Mouse (Mus musculus) stomach, postnatal 0 days (tissue): ENCODE measurements at regions not wholly inside any gene's neighbourhood (a gene's known extent, or its start where the extent isn't known, plus 50 kb on each side); places are given as distances from the start of the nearest gene placed in this dataset.

Experiments
- ATAC-seq: fragments of 200-750 bp; cut with Nextera tagmentation; 2 replicates; pipeline ENCODE4 v1.8.0; 2017; ENCODE audit not compliant: low FRiP score, low TSS enrichment
- DNase-seq: peaks from one replicate; pipeline ENCODE4 v3.0.0-alpha.2; 2016; ENCODE audit warnings: low spot score
- H3K27ac ChIP-seq: fragments of 300-500 bp; sonication (generic); replicated peaks from 2 replicates; pipeline ENCODE4 v1.5.1; 2014; ENCODE audit warnings: mild to moderate bottlenecking, control low read depth
- H3K27me3 ChIP-seq: fragments of 300-500 bp; sonication (generic); 2 replicates; pipeline ENCODE4 v1.6.1; 2014; ENCODE audit warnings: low read length; ENCODE audit not compliant: control insufficient read depth, insufficient read depth
- H3K36me3 ChIP-seq: fragments of 300-500 bp; sonication (generic); 2 replicates; pipeline ENCODE4 v1.6.1; 2014; ENCODE audit warnings: low read length, mixed read lengths; ENCODE audit not compliant: control insufficient read depth, insufficient read depth
- H3K4me1 ChIP-seq: fragments of 300-500 bp; sonication (generic); replicated peaks from 2 replicates; pipeline ENCODE4 v1.6.1; 2014; ENCODE audit warnings: antibody characterized with exemption; ENCODE audit not compliant: control insufficient read depth, insufficient read depth
- H3K4me2 ChIP-seq: fragments of 300-500 bp; sonication (generic); replicated peaks from 2 replicates; pipeline ENCODE4 v1.6.1; 2014; ENCODE audit warnings: low read depth, mild to moderate bottlenecking, control low read depth, moderate library complexity
- H3K4me3 ChIP-seq: fragments of 300-500 bp; sonication (generic); 2 replicates; pipeline ENCODE4 v1.5.1; 2014; ENCODE audit warnings: low read depth, low read length, control low read depth
- H3K9ac ChIP-seq: fragments of 300-500 bp; sonication (generic); 2 replicates; pipeline ENCODE4 v1.6.1; 2014; ENCODE audit warnings: mild to moderate bottlenecking, low read length, control low read depth, mixed read lengths
- H3K9me3 ChIP-seq: fragments of 300-500 bp; sonication (generic); 2 replicates; pipeline ENCODE4 v1.6.1; 2016; ENCODE audit warnings: low read length; ENCODE audit not compliant: control insufficient read depth
- CTCF ChIP-seq: IDR thresholded peaks from 2 replicates; pipeline ENCODE4 v1.5.1; 2016; ENCODE audit warnings: antibody characterized with exemption, low read depth, mild to moderate bottlenecking, moderate library complexity
- EP300 ChIP-seq: optimal IDR thresholded peaks from 2 replicates; pipeline ENCODE3; 2016; ENCODE audit warnings: antibody characterized with exemption
- WGBS: fragments of 180-500 bp; shearing (Covaris S2); extraction: QIAGEN DNeasy Blood & Tissue Kit; methylation state at CpG from one replicate; pipeline ENCODE4 v1.1.7; 2014; 5-methylcytosine and 5-hydroxymethylcytosine counted together

- Histone ChIP-seq H3K4me1 (no peaks in the 10 kb centered on the region), H3K4me2 (no peak overlapping the region), H3K27ac (no peak overlapping the region), H3K9ac (no peak overlapping the region), H3K27me3 (no peaks in the 10 kb centered on the region), H3K4me3 (no peak overlapping the region), H3K36me3 (no peaks in the 10 kb centered on the region), H3K9me3 (no peaks in the 10 kb centered on the region)
- ATAC-seq (no peak), DNase-seq (no peak)
- 53% methylated on average over 6 of the region's 6 CpGs for WGBS
- TF ChIP-seq CTCF (no peak), EP300 (no peak)
Measured at GRCm38 (mm10) chr1:18956975-18957374, 145.8 kb upstream of the Tfap2d start.

- H3K4me3 ChIP-seq: no peak overlapping the region
- H3K9me3 ChIP-seq: no peaks in the 10 kb centered on the region
- no peak for DNase-seq
- no peaks in the 10 kb centered on the region for H3K27me3 ChIP-seq
- H3K36me3 ChIP-seq: no peaks in the 10 kb centered on the region
- no peak overlapping the region for H3K27ac ChIP-seq
- no peaks in the 10 kb centered on the region for H3K4me1 ChIP-seq
- ATAC-seq: no peak
- no peak overlapping the region for H3K9ac ChIP-seq
- no peak overlapping the region for H3K4me2 ChIP-seq
- WGBS: 42% methylated on average over 9 of the region's 9 CpGs
- TF ChIP-seq EP300 (no peak), CTCF (no peak)
Measured at GRCm38 (mm10) chr1:18961464-18961863, 141.4 kb upstream of the Tfap2d start.

GRCm38 (mm10) chr1:18961889-18962288 is 140.9 kb upstream of the Tfap2d start:
- no peaks in the 10 kb centered on the region for H3K27me3 ChIP-seq
- no peak for DNase-seq
- H3K9ac ChIP-seq: no peak overlapping the region
- no peak overlapping the region for H3K27ac ChIP-seq
- WGBS: 76% methylated on average over 3 of the region's 3 CpGs
- no peaks in the 10 kb centered on the region for H3K9me3 ChIP-seq
- no peaks in the 10 kb centered on the region for H3K4me1 ChIP-seq
- TF ChIP-seq CTCF (no peak), EP300 (no peak)
- no peak overlapping the region for H3K4me3 ChIP-seq
- H3K36me3 ChIP-seq: no peaks in the 10 kb centered on the region
- no peak for ATAC-seq
- no peak overlapping the region for H3K4me2 ChIP-seq

- TF ChIP-seq EP300: no peak
- TF ChIP-seq CTCF: no peak
- Histone ChIP-seq H3K4me1 (no peaks in the 10 kb centered on the region), H3K27me3 (no peaks in the 10 kb centered on the region), H3K9me3 (no peaks in the 10 kb centered on the region), H3K27ac (no peak overlapping the region), H3K4me2 (no peak overlapping the region), H3K4me3 (no peak overlapping the region), H3K36me3 (no peaks in the 10 kb centered on the region), H3K9ac (no peak overlapping the region)
- no peak for ATAC-seq
- 82% methylated on average over 2 of the region's 2 CpGs for WGBS
- no peak for DNase-seq
Measured at GRCm38 (mm10) chr1:18968935-18969334, 133.9 kb upstream of the Tfap2d start.

- Histone ChIP-seq H3K27me3 (no peaks in the 10 kb centered on the region), H3K27ac (no peak overlapping the region), H3K4me2 (no peak overlapping the region), H3K36me3 (no peaks in the 10 kb centered on the region), H3K4me1 (no peaks in the 10 kb centered on the region), H3K9ac (no peak overlapping the region), H3K9me3 (no peaks in the 10 kb centered on the region), H3K4me3 (no peak overlapping the region)
- DNase-seq (no peak), ATAC-seq (no peak)
- TF ChIP-seq CTCF: no peak
- TF ChIP-seq EP300: no peak
Measured at GRCm38 (mm10) chr1:18970173-18970572, 132.6 kb upstream of the Tfap2d start.

GRCm38 (mm10) chr1:18973826-18974620 is 128.8 kb upstream of the Tfap2d start:
- ATAC-seq: no peak
- TF ChIP-seq EP300 (no peak), CTCF (no peak)
- Histone ChIP-seq H3K36me3 (no peaks in the 10 kb centered on the region), H3K27me3 (no peaks in the 10 kb centered on the region), H3K27ac (no peak overlapping the region), H3K4me3 (no peak overlapping the region), H3K4me1 (no peaks in the 10 kb centered on the region), H3K9me3 (no peaks in the 10 kb centered on the region), H3K9ac (no peak overlapping the region), H3K4me2 (no peak overlapping the region)
- WGBS: 66% methylated on average over 6 of the region's 6 CpGs
- DNase-seq: no peak
